Mouse (Mus musculus) kidney, embryonic 14.5 days (tissue): ENCODE measurements at regions not wholly inside any gene's neighbourhood (a gene's known extent, or its start where the extent isn't known, plus 50 kb on each side); places are given as distances from the start of the nearest gene placed in this dataset.

ENCODE experiments used
- ATAC-seq: fragments of 200-750 bp; cut with Nextera tagmentation; 2 replicates; pipeline ENCODE4 v1.8.0; 2017; ENCODE audit warnings: moderate number of reproducible peaks, mild to moderate bottlenecking, moderate TSS enrichment, moderate library complexity; ENCODE audit not compliant: low FRiP score, low TSS enrichment
- H3K27ac ChIP-seq: fragments of 300-500 bp; sonication (generic); 2 replicates; pipeline ENCODE4 v1.5.1; 2014; ENCODE audit warnings: low read depth, mild to moderate bottlenecking, low read length, moderate library complexity, mixed read lengths
- H3K27me3 ChIP-seq: fragments of 300-500 bp; sonication (generic); 2 replicates; pipeline ENCODE4 v1.6.1; 2014; ENCODE audit warnings: mild to moderate bottlenecking, low read length; ENCODE audit not compliant: control insufficient read depth, insufficient read depth
- H3K36me3 ChIP-seq: fragments of 300-500 bp; sonication (generic); 2 replicates; pipeline ENCODE4 v1.6.1; 2014; ENCODE audit warnings: low read length, mixed read lengths; ENCODE audit not compliant: control insufficient read depth, insufficient read depth
- H3K4me1 ChIP-seq: fragments of 300-500 bp; sonication (generic); 2 replicates; pipeline ENCODE4 v1.6.1; 2014; ENCODE audit warnings: low read length, mixed read lengths; ENCODE audit not compliant: control insufficient read depth, insufficient read depth
- H3K4me2 ChIP-seq: fragments of 300-500 bp; sonication (generic); replicated peaks from 2 replicates; pipeline ENCODE4 v1.6.1; 2014; ENCODE audit warnings: low read depth, mild to moderate bottlenecking, low read length
- H3K4me3 ChIP-seq: fragments of 300-500 bp; sonication (generic); 2 replicates; pipeline ENCODE4 v1.5.1; 2014; ENCODE audit warnings: mild to moderate bottlenecking, low read length
- H3K9ac ChIP-seq: fragments of 300-500 bp; sonication (generic); 2 replicates; pipeline ENCODE4 v1.6.1; 2014; ENCODE audit warnings: low read depth, mild to moderate bottlenecking, low read length, moderate library complexity
- H3K9me3 ChIP-seq: fragments of 300-500 bp; sonication (generic); 2 replicates; pipeline ENCODE4 v1.6.1; 2016; ENCODE audit warnings: low read length; ENCODE audit not compliant: control insufficient read depth
- WGBS: fragments of 180-500 bp; shearing (Covaris S2); extraction: QIAGEN DNeasy Blood & Tissue Kit; methylation state at CpG from one replicate; pipeline ENCODE4 v1.1.7; 2014; 5-methylcytosine and 5-hydroxymethylcytosine counted together

DNA sequence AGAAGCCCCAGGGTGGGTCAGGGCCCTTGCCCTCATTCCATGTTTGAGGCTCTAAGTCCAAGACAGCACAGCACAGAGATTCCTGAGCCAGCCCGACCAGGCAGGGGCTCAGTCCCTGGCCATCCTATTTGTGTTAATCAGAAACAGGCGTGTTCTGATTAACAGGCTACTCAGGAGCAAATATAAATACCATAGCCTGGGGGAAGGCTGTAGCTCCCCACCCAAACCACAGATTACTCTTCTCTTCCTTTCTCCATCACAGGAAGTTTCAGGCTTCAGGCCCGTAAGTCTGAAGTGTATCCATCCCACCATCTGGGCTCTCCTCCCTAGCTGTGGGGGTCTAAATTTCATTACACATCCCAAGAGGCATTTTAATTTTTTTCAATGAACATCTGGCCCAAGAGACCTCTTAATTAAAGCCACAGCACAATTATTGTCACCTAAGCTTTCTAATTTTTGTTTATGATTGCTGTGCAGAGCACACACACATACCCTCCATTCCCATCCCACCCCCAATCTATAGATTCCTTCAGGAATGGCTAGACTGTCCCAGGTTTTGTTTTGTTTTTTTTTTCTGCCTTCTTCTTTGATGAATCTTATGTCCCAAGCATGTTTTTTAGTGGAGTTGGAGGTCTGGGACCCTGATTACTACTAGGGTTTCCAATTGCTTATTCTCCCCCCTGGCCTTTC is 197.9 kb upstream of the Cdh11 start:
- ATAC-seq: no peak

DNA sequence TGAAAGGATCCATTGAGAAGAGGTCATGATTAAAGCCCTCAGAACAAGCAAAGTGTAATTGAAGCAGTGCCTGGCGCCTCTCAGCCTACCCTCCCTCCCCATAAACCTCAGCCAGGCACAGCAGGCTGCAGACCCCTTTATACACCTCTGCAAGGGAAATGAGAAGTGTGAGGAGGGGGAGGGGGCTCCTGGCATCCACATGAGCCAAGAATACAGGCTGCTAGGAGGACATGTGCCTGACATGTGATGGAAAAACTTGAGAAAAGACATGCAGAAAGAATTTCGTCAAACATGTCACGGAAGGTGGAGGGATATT is 198.4 kb upstream of the Cdh11 start:
- H3K4me1 ChIP-seq: 0 out of 2 replicates have a peak, but pooled peaks cover 6% of the 10 kb centered on the region
- WGBS: 38% methylated on average over 3 of the region's 3 CpGs
- H3K4me3 ChIP-seq: no peak overlapping the region
- no peak overlapping the region for H3K9ac ChIP-seq
- no peaks in the 10 kb centered on the region for H3K27me3 ChIP-seq
- ATAC-seq: peak; percentile 91; the same call in 1 of the 2 replicates
- no peak overlapping the region for H3K4me2 ChIP-seq
- no peaks in the 10 kb centered on the region for H3K36me3 ChIP-seq
- H3K27ac ChIP-seq: no peak overlapping the region
- no peaks in the 10 kb centered on the region; the same call in 1 of the 2 replicates for H3K9me3 ChIP-seq

More for the DNA sequence above, 197.9 kb upstream of the Cdh11 start:
- H3K4me2 ChIP-seq: no peak overlapping the region
- H3K27me3 ChIP-seq: no peaks in the 10 kb centered on the region
- H3K27ac ChIP-seq: peak overlapping the region; percentile 43; the same call in 1 of the 2 replicates
- 0 out of 2 replicates have a peak, but pooled peaks cover 6% of the 10 kb centered on the region for H3K4me1 ChIP-seq
- H3K4me3 ChIP-seq: no peak overlapping the region
- WGBS: 39% methylated on average over 3 of the region's 3 CpGs
- no peaks in the 10 kb centered on the region for H3K36me3 ChIP-seq
- H3K9ac ChIP-seq: no peak overlapping the region
- H3K9me3 ChIP-seq: no peaks in the 10 kb centered on the region; the same call in 1 of the 2 replicates

DNA sequence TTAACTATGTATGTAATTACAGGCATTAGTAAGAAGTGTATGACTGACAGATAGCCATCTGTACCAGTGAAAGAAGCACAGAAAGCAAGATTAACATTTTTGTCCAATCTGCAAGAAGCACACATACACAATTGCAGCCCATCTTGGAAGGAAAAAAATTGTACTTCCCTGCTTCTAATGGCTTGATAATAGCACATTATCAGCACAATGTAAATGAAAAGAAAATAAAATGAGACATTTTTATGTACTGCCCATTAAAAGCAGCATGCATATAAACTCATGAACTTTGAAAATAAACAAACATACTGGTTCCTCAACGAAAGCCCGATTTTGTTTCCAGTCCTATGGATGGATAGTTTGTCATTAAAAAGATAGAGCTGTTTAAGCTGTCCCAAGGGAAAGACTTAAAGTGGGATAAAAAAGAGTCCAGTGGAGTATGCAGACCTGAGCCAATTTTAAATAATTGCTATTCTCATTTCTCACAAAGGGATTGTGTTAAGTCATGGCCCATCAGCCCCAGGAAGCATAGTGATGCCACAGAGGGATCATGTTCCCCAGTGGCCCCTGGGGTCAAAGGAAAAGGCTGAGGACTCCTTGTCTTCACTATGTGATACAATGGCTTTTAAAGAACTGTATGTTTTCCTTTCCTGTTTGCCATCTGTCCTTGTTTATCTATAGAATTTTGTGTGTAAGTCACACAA is 222.0 kb upstream of the Cdh11 start:
- 16% methylated on average over 2 of the region's 2 CpGs for WGBS
- ATAC-seq: peak; percentile 96

DNA sequence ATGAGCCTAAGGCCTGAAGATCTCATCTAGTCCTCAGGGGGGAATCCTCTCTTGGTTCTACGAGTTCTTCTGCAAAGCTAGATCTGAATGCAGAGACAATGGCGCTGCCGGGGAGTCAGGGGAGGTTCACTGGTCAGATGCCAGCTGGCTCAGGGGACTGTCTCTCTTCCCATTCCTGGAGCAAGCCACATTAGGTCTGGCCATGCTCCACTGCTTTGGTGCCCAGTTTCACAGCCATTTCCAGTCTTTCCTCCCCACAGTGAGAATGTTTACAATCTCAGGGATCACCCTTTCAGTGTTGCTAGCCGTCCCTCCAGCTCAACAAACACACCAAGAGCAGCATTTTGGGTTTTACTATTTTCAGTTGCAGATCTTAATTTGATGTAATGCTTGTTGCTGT is 233.7 kb upstream of the Cdh11 start:
- Histone ChIP-seq H3K4me3 (no peak overlapping the region), H3K9ac (no peak overlapping the region), H3K27me3 (no peaks in the 10 kb centered on the region), H3K36me3 (no peaks in the 10 kb centered on the region), H3K27ac (no peak overlapping the region), H3K4me2 (no peak overlapping the region), H3K4me1 (no peaks in the 10 kb centered on the region; the same call in 1 of the 2 replicates), H3K9me3 (no peaks in the 10 kb centered on the region)
- WGBS: 44% methylated on average over 4 of the region's 4 CpGs
- peak; percentile 82; the same call in 1 of the 2 replicates for ATAC-seq

More for the DNA sequence above, 222.0 kb upstream of the Cdh11 start:
- Histone ChIP-seq H3K27me3 (no peaks in the 10 kb centered on the region), H3K9ac (no peak overlapping the region), H3K36me3 (no peaks in the 10 kb centered on the region), H3K4me3 (no peak overlapping the region), H3K9me3 (no peaks in the 10 kb centered on the region), H3K4me2 (no peak overlapping the region), H3K4me1 (peaks cover 7% of the 10 kb centered on the region), H3K27ac (peak overlapping the region; percentile 1; the same call in 1 of the 2 replicates)

DNA sequence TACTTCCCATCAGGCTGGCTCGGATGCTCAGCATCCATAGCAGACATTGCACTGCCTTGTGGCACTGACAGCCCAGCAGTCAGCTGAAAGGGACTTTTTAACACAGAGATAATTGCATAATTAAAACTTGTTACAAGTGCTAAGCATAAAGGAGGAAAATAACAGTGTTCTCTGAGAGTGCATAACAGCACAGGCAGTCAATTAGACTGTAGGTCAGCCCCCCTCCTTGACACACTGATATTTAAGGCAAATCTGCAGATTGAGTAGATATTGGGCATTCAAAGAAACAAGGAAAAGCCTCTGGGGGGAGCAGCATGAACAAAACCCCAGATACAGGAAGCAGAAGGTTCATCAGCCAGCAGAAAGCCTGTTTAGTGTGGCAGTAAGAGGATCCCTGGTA is 237.8 kb upstream of the Cdh11 start:
- Histone ChIP-seq H3K4me1 (no peaks in the 10 kb centered on the region; the same call in 1 of the 2 replicates), H3K27me3 (no peaks in the 10 kb centered on the region), H3K9ac (no peak overlapping the region), H3K9me3 (no peaks in the 10 kb centered on the region), H3K27ac (no peak overlapping the region), H3K4me2 (no peak overlapping the region), H3K4me3 (no peak overlapping the region), H3K36me3 (no peaks in the 10 kb centered on the region)
- ATAC-seq: no peak
- 54% methylated on average over 1 of the region's 1 CpGs for WGBS

DNA sequence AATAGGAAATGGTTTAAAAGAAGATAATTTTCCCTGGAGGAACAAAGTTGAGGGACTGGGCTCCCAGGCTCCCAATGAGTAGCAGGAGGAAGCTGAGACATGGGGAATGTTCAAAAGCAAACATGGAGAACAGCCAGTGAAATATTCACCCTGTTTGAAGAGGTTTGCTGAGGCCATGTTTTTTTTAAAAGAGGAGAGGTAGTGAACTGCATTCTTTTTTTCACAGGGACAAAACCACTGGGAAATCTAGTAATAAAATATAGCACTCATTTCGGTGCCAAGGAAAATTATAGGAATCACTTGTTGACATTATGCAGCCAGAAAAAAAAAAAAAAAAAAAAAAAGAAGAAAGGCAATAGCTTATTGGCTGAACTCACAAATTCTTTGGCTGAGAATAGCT is 246.3 kb upstream of the Cdh11 start:
- Histone ChIP-seq H3K4me3 (no peak overlapping the region), H3K27ac (no peak overlapping the region), H3K27me3 (no peaks in the 10 kb centered on the region), H3K9ac (no peak overlapping the region), H3K9me3 (no peaks in the 10 kb centered on the region), H3K36me3 (no peaks in the 10 kb centered on the region), H3K4me2 (no peak overlapping the region), H3K4me1 (no peaks in the 10 kb centered on the region)
- ATAC-seq: no peak
- 36% methylated on average over 1 of the region's 1 CpGs for WGBS

DNA sequence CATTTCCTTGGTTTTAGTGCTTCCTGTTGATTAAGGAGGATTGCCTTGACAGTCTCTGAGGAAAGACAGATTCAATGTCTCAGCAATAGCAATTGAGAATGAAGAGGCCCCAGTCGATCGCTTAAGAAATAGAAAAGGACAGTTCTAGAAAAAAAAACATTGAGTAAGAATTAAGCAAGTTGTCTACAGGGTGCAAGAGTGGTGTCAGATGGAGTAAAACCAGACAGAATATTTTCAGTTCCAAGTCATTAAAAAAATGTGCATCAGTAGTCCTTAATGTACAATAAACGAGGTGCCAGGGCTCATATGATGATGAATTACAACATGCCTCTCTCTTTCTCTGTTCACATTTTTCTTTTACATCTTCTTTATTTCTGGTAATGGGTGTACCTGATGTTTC is 248.5 kb upstream of the Cdh11 start:
- Histone ChIP-seq H3K9ac (no peak overlapping the region), H3K4me3 (no peak overlapping the region), H3K4me2 (no peak overlapping the region), H3K27ac (no peak overlapping the region), H3K9me3 (no peaks in the 10 kb centered on the region), H3K36me3 (no peaks in the 10 kb centered on the region), H3K27me3 (no peaks in the 10 kb centered on the region), H3K4me1 (no peaks in the 10 kb centered on the region)
- 25% methylated on average over 3 of the region's 3 CpGs for WGBS
- ATAC-seq: no peak

DNA sequence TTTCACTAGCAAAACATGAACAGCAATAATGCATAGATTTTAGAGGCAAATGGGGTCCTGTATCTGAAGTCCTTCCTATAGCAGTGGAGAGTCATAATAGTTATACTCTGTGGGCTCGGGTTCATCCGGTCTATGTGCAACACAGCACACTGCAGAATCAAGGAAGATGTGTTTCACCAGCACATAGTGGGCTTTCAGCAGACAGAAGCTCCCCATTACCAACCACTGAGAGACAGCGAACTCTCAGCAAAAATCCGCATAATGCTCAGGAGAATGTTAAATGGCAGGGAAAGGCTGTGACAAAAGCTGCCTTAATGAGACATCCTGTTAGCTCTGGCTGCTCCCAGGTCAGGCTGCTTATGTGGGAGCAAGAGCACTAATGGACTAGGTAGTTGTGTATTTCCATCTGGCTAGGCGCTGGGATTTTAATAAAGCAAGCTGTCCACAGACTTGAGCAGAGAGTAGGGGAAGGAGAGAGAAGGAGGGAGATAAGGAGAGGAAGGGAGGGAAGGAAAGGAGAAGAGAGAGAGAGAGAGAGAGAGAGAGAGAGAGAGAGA is 286.7 kb upstream of the Cdh11 start:
- no peak for ATAC-seq
- WGBS: 82% methylated on average over 5 of the region's 5 CpGs
- Histone ChIP-seq H3K4me3 (no peak overlapping the region), H3K9ac (no peak overlapping the region), H3K27ac (no peak overlapping the region), H3K9me3 (no peaks in the 10 kb centered on the region), H3K4me2 (no peak overlapping the region), H3K27me3 (no peaks in the 10 kb centered on the region), H3K36me3 (no peaks in the 10 kb centered on the region), H3K4me1 (no peaks in the 10 kb centered on the region)

DNA sequence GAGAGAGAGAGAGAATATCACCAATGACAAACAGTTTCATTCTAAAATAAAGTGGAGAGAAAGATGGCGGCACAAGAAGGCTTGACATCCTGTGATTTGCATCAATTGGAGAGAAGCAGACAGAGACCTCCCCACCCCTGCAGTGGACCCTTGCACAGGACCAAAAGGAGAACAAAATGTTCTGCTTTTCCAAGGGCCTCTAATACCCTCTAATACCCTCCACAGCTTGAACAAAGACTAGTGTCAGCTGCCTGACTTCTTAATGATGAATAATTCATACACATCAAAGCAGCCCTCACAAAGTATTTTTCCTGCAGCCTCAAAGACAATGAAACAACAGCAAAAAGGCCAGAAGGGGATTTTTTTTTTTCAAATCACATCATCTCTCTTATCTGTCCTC is 287.2 kb upstream of the Cdh11 start:
- H3K4me2 ChIP-seq: no peak overlapping the region
- H3K27ac ChIP-seq: no peak overlapping the region
- 84% methylated on average over 1 of the region's 1 CpGs for WGBS
- no peak overlapping the region for H3K9ac ChIP-seq
- no peaks in the 10 kb centered on the region for H3K36me3 ChIP-seq
- no peak for ATAC-seq
- no peaks in the 10 kb centered on the region for H3K9me3 ChIP-seq
- no peaks in the 10 kb centered on the region for H3K4me1 ChIP-seq
- no peak overlapping the region for H3K4me3 ChIP-seq
- no peaks in the 10 kb centered on the region for H3K27me3 ChIP-seq
